Mouse (Mus musculus): ENCODE measurements around the gene Hsd3b4. TPM values are rescaled to one million over a fixed set of nuclear protein-coding genes. Genes with fewer than 3 reads are reported as not detected.
"Not testable (repeated sequence)": the region's sequence is repeated elsewhere in the genome, so short reads cannot be mapped to it uniquely, and the experiment has no call there.

Gene Hsd3b4
- polyA plus RNA-seq (2016; fragmentation: Nextera tagmentation; extraction: Ambion mirVana) = not detected in 2 replicates

- not testable (repeated sequence) for ATAC-seq (ENCODE audit: insufficient number of reproducible peaks, low FRiP score); H3K4me1 ChIP-seq (replicated peaks); H3K4me2 ChIP-seq; H3K36me3 ChIP-seq; H3K27me3 ChIP-seq (replicated peaks); H3K9me3 ChIP-seq (replicated peaks); H3K9ac ChIP-seq; H3K27ac ChIP-seq (ENCODE audit: poor library complexity, severe bottlenecking); H3K4me3 ChIP-seq
- no CpG with 5 or more reads among the region's 1 CpGs for WGBS
These were observed at the start of gene Hsd3b4 for GRCm38 (mm10) chr3:98510414-98510813. Gene Hsd3b4 (minus strand): TSS chr3:98510514.

GRCm38 (mm10) chr3:98550832-98551231 lies 40.5 kb upstream of the Hsd3b4 start:
- H3K4me3 ChIP-seq; H3K27me3 ChIP-seq (replicated peaks); H3K4me2 ChIP-seq; ATAC-seq (ENCODE audit: insufficient number of reproducible peaks, low FRiP score); H3K36me3 ChIP-seq; H3K27ac ChIP-seq (ENCODE audit: poor library complexity, severe bottlenecking); H3K4me1 ChIP-seq (replicated peaks); H3K9me3 ChIP-seq (replicated peaks); H3K9ac ChIP-seq: not testable (repeated sequence)
- no CpG with 5 or more reads among the region's 1 CpGs for WGBS

DNA sequence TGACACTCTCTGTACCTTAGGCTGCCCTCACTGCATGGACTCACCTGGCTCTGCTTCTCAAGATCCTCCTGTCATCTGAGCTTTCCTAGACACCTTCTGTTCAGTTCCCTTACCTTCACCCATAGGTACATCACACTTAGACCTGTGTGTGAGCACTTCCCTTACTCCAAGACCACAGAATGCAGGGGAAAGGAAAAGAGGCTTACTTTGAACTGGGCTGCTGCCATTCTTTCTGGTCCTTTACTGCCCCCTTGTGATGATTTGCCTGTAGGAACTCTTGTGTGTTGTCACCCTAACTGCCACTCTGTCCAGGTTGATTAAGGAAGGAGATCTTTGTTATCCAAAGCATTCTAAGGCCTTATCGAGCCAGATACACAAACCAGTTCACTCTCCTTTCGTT lies 39.9 kb upstream of the Hsd3b4 start:
- not testable (repeated sequence) for H3K9me3 ChIP-seq (replicated peaks); H3K4me3 ChIP-seq; H3K4me2 ChIP-seq; H3K4me1 ChIP-seq (replicated peaks); H3K27me3 ChIP-seq (replicated peaks); H3K36me3 ChIP-seq; H3K27ac ChIP-seq (ENCODE audit: poor library complexity, severe bottlenecking); H3K9ac ChIP-seq; ATAC-seq (ENCODE audit: insufficient number of reproducible peaks, low FRiP score)
- WGBS = no CpG with 5 or more reads among the region's 2 CpGs

DNA sequence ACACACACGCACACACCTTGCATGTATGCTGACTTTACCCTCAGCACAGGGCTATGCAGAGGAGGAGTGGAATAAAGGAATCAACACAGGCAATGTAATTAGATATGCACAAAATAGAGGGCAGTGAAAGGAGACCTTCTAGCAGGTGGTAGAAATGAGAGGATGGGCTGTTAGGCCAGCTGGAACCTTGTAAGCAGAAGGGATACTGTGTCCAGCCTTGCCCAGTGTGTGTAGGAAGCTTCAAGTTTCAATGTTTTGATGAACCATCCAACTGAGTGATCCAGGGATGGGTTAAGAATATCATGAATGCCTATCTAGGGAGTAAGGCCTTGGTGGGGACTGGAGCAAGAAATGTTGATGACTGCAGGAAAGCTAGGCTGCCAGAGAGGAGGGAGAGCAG lies 38.2 kb upstream of the Hsd3b4 start:
- not testable (repeated sequence) for H3K27me3 ChIP-seq (replicated peaks); H3K27ac ChIP-seq (ENCODE audit: poor library complexity, severe bottlenecking); H3K4me3 ChIP-seq; H3K4me1 ChIP-seq (replicated peaks); ATAC-seq (ENCODE audit: insufficient number of reproducible peaks, low FRiP score); H3K36me3 ChIP-seq; H3K9me3 ChIP-seq (replicated peaks); H3K4me2 ChIP-seq; H3K9ac ChIP-seq
- no CpG with 5 or more reads among the region's 1 CpGs for WGBS

DNA sequence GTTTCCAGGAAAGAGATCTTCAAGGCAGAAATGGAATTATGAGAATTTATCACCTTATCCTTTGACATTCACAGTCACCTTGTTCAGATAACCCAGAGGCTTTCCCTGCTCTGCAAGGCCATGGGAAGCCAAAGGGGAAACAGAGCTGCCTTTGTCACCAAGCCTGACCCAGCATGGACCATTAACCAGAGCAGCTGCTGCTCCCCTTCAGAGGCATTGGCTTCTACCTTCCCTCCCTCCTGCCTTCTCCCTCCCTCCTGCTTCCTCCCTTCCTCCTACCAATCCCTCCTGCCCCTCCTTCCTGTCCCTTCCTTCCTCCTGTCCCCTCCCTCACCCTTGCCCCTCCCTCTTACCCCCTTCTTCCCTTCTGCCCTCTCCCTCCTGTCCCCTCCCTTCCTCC lies 37.3 kb upstream of the Hsd3b4 start:
- not testable (repeated sequence) for ATAC-seq (ENCODE audit: insufficient number of reproducible peaks, low FRiP score); H3K9me3 ChIP-seq (replicated peaks); H3K4me1 ChIP-seq (replicated peaks); H3K4me2 ChIP-seq; H3K27me3 ChIP-seq (replicated peaks); H3K36me3 ChIP-seq; H3K4me3 ChIP-seq; H3K9ac ChIP-seq; H3K27ac ChIP-seq (ENCODE audit: poor library complexity, severe bottlenecking)

- not testable (repeated sequence) for H3K27ac ChIP-seq (ENCODE audit: poor library complexity, severe bottlenecking); H3K27me3 ChIP-seq (replicated peaks); ATAC-seq (ENCODE audit: insufficient number of reproducible peaks, low FRiP score); H3K36me3 ChIP-seq; H3K4me1 ChIP-seq (replicated peaks); H3K4me2 ChIP-seq; H3K9ac ChIP-seq; H3K9me3 ChIP-seq (replicated peaks); H3K4me3 ChIP-seq
These were observed 14.7 kb upstream of the Hsd3b4 start for GRCm38 (mm10) chr3:98524978-98525377.

GRCm38 (mm10) chr3:98524552-98524951 lies 14.2 kb upstream of the Hsd3b4 start:
- H3K4me3 ChIP-seq; H3K4me1 ChIP-seq (replicated peaks); H3K9me3 ChIP-seq (replicated peaks); H3K9ac ChIP-seq; H3K27ac ChIP-seq (ENCODE audit: poor library complexity, severe bottlenecking); ATAC-seq (ENCODE audit: insufficient number of reproducible peaks, low FRiP score); H3K4me2 ChIP-seq; H3K27me3 ChIP-seq (replicated peaks); H3K36me3 ChIP-seq: not testable (repeated sequence)
- no CpG with 5 or more reads among the region's 1 CpGs for WGBS

DNA sequence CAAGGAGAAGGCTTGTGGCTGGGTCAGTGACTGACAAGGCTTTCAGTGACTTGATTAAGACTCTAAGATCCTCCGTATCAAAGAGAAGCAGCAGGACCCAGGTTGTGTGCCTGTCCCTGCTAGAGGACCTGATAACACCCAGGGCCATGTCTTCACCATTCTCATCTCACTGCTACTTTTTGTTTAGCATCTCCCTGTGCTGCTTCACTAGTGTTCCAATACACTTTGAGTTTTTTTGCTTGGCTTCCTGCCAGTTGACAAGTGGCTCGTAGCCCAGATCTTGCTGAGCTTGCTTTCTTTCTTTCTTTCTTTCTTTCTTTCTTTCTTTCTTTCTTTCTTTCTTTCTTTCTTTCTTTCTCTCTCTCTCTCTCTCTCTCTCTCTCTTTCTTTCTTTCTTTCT lies 12.5 kb upstream of the Hsd3b4 start:
- H3K4me3 ChIP-seq; H3K27ac ChIP-seq (ENCODE audit: poor library complexity, severe bottlenecking); H3K4me1 ChIP-seq (replicated peaks); H3K27me3 ChIP-seq (replicated peaks); H3K9ac ChIP-seq; ATAC-seq (ENCODE audit: insufficient number of reproducible peaks, low FRiP score); H3K9me3 ChIP-seq (replicated peaks); H3K36me3 ChIP-seq; H3K4me2 ChIP-seq: not testable (repeated sequence)
- 20% methylated on average over 1 of the region's 2 CpGs for WGBS

GRCm38 (mm10) chr3:98507229-98507628 lies 3.1 kb downstream of the Hsd3b4 start:
- H3K27ac ChIP-seq (ENCODE audit: poor library complexity, severe bottlenecking); H3K9me3 ChIP-seq (replicated peaks); H3K9ac ChIP-seq; H3K4me3 ChIP-seq; H3K4me2 ChIP-seq; ATAC-seq (ENCODE audit: insufficient number of reproducible peaks, low FRiP score); H3K4me1 ChIP-seq (replicated peaks); H3K27me3 ChIP-seq (replicated peaks); H3K36me3 ChIP-seq: not testable (repeated sequence)
- no CpG with 5 or more reads among the region's 5 CpGs for WGBS

- H3K9me3 ChIP-seq (replicated peaks); H3K27me3 ChIP-seq (replicated peaks); H3K4me2 ChIP-seq; H3K9ac ChIP-seq; H3K27ac ChIP-seq (ENCODE audit: poor library complexity, severe bottlenecking); H3K36me3 ChIP-seq; H3K4me3 ChIP-seq; ATAC-seq (ENCODE audit: insufficient number of reproducible peaks, low FRiP score); H3K4me1 ChIP-seq (replicated peaks): not testable (repeated sequence)
These were observed 12.9 kb downstream of the Hsd3b4 start for GRCm38 (mm10) chr3:98497401-98497800.

GRCm38 (mm10) chr3:98496762-98497161 lies 13.6 kb downstream of the Hsd3b4 start:
- not testable (repeated sequence) for H3K27ac ChIP-seq (ENCODE audit: poor library complexity, severe bottlenecking)

DNA sequence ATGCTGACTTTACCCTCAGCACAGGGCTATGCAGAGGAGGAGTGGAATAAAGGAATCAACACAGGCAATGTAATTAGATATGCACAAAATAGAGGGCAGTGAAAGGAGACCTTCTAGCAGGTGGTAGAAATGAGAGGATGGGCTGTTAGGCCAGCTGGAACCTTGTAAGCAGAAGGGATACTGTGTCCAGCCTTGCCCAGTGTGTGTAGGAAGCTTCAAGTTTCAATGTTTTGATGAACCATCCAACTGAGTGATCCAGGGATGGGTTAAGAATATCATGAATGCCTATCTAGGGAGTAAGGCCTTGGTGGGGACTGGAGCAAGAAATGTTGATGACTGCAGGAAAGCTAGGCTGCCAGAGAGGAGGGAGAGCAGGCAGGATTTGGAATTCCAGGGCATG lies 15.3 kb downstream of the Hsd3b4 start:
- H3K9me3 ChIP-seq (replicated peaks); H3K27ac ChIP-seq (ENCODE audit: poor library complexity, severe bottlenecking); H3K36me3 ChIP-seq; H3K27me3 ChIP-seq (replicated peaks); H3K4me3 ChIP-seq; ATAC-seq (ENCODE audit: insufficient number of reproducible peaks, low FRiP score); H3K9ac ChIP-seq; H3K4me2 ChIP-seq; H3K4me1 ChIP-seq (replicated peaks): not testable (repeated sequence)

More at GRCm38 (mm10) chr3:98496762-98497161, 13.6 kb downstream of the Hsd3b4 start:
- not testable (repeated sequence) for H3K27me3 ChIP-seq (replicated peaks); ATAC-seq (ENCODE audit: insufficient number of reproducible peaks, low FRiP score); H3K9ac ChIP-seq; H3K4me1 ChIP-seq (replicated peaks); H3K4me3 ChIP-seq; H3K36me3 ChIP-seq; H3K4me2 ChIP-seq; H3K9me3 ChIP-seq (replicated peaks)
- WGBS = no CpG with 5 or more reads among the region's 2 CpGs

GRCm38 (mm10) chr3:98494184-98494583 lies 16.1 kb downstream of the Hsd3b4 start:
- H3K9me3 ChIP-seq (replicated peaks); H3K4me2 ChIP-seq; ATAC-seq (ENCODE audit: insufficient number of reproducible peaks, low FRiP score); H3K27ac ChIP-seq (ENCODE audit: poor library complexity, severe bottlenecking); H3K9ac ChIP-seq; H3K27me3 ChIP-seq (replicated peaks); H3K4me3 ChIP-seq; H3K4me1 ChIP-seq (replicated peaks); H3K36me3 ChIP-seq: not testable (repeated sequence)
